Mouse (Mus musculus): ENCODE measurements at regions not wholly inside any gene's neighbourhood (a gene's known extent, or its start where the extent isn't known, plus 50 kb on each side); places are given as distances from the start of the nearest gene placed in this dataset.

- no peak for DNase-seq
Measured at GRCm38 (mm10) chr12:27593436-27593835, 251.1 kb upstream of the Sox11 start.

GRCm38 (mm10) chr12:27576109-27576700 lies 233.8 kb upstream of the Sox11 start:
- no peak for DNase-seq

DNA sequence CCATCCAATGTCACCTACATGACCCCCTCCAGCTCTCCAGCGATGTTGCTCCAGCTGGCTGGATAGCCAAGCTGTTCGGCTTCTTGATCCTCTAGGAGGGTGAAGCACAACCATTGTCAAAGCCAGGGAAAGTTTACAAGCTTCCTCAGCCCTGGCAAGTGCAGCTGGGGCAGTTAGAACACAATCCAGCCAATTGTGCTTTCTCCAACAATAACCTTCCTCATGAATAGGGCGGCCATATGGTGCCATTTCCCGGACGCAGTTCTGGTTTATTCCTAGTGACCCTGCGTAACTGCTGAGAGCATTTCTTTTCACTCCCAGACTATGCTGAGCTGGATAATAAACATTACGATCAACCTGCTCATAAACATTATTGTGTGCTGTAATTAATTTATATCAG lies 233.3 kb upstream of the Sox11 start:
- no peak for DNase-seq

DNA sequence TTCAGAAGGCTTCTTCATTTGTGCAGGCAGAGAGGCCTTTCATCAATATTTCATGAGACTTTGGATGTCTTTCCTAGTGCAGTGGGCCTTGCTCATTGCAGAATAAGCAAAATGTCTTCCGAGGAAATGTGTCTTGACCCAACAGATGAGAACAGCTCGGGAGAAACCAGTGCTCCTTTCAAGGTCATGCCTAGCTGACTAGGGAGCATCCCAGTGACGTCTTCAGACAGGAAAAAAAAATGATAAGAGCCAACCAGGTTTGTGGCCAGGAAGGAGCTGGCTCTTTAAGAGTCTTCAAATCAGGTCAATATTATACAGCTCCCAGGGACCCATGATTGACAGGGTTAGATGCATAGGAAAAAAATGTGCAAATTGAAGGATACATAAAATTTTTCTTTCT lies 224.9 kb upstream of the Sox11 start:
- DNase-seq: no peak

DNA sequence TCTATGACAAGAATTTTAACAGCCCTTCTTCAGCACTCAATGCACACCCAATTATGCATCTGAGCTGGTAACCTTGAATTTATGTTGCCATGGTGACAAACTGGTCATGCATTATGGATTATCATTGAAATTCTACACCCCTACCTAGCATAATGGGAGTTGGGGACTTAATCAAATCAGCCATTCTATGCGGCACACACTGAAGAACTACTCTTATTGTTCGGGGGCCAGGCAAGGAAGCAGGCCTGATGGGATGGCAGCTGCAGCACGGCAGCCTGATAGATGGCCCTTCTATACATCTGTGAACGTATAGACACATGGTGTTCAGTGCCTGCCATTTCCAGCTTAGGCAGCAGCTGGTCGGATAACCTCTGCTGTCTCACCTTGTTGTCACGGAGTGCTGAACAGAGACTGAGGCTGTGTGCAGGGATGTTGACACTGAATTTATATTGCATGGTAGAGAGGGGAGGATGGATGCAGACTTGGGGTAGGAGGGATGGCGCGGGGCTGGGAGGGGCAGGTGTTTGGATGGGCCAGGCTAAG lies 223.7 kb upstream of the Sox11 start:
- no peak for DNase-seq

DNA sequence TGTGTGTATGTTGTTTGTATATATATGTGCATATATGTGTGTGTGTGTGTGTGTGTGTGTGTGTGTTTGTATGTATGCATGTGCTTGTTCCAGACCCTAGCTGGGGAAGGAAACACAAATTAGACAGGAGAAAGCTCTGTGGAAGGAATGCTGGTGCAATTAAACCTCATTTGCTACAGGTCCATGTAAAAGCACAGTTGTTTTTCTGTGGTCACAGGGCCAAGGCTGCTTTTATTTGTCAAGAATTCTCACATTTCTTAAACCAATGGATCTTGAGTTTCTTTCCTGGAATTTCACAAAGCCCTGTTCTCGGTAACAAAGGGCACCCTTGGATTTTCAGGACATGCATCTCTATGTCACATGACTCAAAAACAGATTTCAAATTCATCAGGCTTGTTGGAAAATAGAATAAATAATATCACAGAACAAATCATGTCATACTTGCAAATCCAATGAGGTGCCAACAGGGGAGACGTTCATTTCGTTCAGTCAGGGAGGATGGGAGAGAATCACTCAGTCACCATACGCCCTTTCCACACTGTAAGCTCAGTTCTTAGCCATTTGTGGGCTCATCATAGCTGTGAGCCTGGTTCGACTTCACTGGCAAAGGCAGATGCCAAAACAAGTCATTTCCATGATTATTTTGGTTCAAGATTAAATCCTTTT lies 222.4 kb upstream of the Sox11 start:
- DNase-seq: no peak

- no peak for DNase-seq
Measured at GRCm38 (mm10) chr12:27563900-27564299, 221.5 kb upstream of the Sox11 start.

DNA sequence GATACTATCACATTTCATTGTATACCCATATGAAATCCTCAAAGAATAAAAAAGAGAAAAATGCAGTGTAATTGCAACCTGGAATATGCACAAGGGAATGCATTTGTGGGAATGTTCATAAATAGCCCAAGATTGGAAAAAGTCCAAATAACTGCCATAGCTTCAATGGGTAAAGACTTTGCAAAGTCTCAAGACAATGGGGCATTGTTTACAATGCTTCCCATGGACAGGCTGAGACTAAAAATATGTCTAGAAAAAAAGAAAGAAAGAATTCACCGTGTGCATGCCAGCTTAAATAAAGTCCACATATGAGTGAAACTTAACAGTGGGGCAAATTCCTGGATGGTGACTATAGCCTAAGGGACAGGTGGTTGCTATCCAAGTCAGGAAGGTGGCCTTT lies 210.4 kb upstream of the Sox11 start:
- DNase-seq: no peak

GRCm38 (mm10) chr12:27538210-27538609 lies 195.8 kb upstream of the Sox11 start:
- DNase-seq: no peak

DNA sequence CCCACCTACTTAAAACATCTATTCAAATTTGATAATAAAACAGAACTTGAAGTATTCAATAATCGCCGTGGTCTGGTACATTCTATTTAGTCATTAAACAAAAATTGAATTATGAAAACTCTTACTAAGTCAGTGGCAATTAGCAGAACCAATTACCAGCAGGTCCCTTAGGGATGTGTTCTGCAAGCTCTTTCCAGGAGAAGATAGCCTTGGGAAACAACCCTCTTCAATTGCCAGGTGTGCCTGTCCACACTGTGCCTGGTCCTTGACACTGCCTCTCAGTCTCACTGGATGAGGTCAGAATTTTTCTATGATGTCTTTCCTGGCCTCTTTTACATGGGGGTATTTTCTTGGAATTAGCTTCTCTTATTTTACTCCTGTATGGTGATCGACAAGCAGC lies 195.1 kb upstream of the Sox11 start:
- DNase-seq: no peak

DNA sequence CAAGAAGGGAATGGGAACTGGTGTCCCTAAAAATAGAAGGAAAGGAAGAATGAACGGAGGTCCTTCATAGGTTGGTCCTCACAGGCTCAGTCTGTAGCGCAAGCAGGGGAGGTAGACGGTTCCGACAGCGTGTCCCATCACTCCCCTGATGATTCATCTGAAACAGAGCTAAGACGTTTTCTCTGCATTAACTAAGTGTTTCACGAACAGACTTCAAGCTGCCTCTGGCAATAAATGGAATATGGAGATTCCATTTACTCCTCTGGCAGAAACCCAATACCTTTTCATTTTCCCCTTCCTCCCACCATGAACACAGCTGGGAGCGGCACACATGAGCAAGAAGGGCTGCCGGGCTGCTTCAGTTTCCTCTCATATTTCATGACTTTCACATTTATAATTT lies 194.6 kb upstream of the Sox11 start:
- no peak for DNase-seq

DNA sequence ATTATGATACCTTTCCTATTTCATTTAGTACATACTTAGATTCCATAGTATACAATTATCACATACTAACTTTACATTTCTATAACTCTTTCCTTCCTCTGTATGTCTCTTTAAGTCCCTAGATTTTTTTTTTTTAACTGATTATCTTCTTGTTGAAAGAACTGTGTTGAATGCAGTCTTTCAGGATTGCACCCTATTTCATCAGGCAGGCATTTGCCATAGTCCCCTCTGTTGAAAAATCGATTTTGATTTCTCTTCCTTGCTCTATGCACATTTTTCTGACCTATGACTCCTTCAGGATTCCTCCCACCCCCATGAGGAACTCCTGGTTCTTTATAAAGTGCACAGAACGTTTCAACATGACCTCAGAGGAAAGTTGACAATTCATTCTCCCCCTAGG lies 183.2 kb upstream of the Sox11 start:
- DNase-seq: no peak

- DNase-seq: no peak
Measured at GRCm38 (mm10) chr12:27513253-27513652, 170.9 kb upstream of the Sox11 start.

DNA sequence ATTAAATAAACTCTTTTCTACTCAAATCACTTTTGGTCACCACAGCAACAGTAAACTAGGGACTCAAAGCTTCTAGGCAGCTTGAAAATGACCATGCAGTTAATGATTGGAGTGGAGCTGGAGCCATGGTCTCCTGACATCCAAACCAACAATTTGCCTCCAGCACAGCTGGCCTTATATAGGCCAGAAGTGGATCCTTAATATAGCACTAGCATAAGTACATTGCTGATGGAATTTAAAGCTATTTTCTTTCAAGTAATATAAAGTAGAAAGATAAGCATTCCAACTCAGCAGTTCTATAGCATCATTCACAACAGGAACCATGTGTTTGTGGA lies 165.8 kb upstream of the Sox11 start:
- DNase-seq: no peak

DNA sequence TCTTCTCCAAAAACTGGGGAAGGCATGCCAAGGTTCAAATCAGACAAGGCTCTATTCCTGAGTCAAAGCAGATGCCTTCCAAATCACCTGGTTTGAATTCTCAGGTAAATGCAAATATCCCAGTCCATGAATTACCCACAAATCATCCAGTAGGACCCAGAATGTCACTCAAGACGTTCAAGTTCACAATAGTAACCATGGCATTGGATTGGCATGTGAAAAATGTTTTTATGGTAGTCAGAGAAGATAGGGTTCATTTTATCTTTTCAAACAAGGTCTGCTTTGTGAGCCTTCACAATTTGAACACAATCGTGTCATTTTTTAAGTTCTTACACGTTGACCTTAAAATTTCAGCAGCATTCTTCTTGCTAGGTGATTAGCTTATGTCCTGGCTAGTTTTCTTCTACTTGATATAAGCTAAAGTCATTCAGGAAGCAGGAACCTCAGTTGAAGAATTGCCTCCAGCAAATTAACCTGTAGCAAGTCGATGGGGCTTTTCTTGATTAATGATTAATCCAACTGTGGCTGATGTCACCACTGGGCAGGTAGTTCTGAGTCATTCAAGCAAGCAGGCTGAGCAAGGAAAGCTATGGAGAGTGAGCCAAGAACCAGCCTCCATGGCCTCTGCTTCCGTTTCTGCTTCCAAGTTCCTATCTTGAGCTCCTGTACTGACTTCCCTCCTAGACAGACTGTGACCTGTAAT lies 165.3 kb upstream of the Sox11 start:
- peak; percentile 79 for DNase-seq

- no peak for DNase-seq
Measured at GRCm38 (mm10) chr12:27502716-27503486, 160.5 kb upstream of the Sox11 start.

- DNase-seq: no peak
Measured at GRCm38 (mm10) chr12:27500516-27500915, 158.1 kb upstream of the Sox11 start.

DNA sequence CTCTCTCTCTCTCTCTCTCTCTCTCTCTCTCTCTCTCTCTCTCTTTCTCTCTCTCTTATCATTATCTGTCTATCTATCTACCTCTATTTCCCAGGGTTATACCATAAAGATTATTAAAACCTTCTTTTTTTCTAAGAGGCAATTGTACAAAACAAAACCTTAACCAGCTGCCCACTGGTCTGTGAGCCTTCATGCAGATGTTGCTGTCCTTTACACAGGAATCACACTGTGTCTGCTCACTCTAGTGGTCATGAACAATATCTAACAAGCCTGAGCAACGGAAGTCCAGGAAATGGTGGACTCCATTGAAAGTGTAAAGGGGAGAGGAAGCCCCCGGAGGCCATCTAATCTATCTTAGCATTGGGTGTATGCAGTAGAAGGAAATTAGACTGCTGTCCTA lies 156.9 kb upstream of the Sox11 start:
- DNase-seq: no peak

- DNase-seq: no peak
Measured at GRCm38 (mm10) chr12:27496826-27497557, 154.6 kb upstream of the Sox11 start.

DNA sequence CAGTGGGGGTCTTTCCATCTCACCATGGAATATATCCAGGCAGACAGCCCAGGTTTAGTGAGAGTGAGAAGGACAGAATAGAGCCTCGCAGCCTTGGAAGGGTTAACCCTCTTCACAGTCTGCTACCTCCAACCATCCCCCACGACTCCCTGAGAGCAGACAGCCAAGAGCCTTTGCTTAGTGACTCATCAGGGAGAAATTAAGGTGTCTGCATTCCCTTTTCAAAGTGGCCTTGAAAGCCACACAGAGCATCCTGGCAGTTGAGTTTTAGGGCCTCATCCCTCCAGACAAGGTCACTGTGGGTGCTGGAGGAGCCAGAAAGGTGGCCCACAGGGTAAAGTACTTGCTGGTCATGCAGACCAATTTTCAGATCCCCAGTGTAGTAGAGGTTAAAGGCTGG lies 149.9 kb upstream of the Sox11 start:
- no peak for DNase-seq

DNA sequence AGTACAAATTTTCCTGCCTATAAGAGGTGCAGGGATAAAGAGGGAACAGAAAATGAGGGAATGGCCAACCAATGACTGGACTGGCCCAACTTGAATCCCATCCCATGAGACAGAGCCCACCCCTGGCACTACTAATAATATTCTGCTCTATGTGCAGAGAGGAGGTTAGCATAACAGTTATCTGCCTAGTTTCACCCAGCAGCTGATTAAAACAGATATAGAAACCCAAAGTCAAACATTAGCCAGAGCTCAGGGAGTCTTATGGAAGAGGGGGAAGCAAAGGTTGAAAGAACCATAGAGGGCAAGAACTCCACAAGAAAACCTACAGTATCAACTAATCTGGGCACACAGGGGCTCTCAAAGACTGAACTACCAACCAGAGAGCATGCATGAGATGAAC lies 138.9 kb upstream of the Sox11 start:
- DNase-seq: no peak

- no peak for DNase-seq
Measured at GRCm38 (mm10) chr12:27479601-27480001, 137.2 kb upstream of the Sox11 start.

DNA sequence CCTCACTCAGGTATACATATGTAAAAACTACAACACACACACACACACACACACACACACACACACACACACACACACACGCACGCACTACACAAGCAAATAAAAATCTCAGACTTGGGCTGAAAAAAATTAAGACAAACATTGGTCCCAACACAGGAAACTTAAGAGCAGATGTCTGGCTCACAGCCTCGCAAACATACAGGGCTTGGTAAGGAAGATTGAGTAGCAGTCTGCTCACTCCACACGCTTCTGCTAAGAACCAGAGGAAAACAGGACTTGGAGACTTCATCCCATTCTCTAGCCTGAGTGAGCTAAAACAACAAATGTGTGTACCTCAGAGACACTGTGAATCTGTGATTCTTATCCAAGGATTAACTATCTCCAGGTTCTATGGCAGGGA lies 132.3 kb upstream of the Sox11 start:
- DNase-seq: no peak
